Mouse (Mus musculus): ENCODE measurements around the gene Dync1li1. TPM values are rescaled to one million over a fixed set of nuclear protein-coding genes. Genes with fewer than 3 reads are reported as not detected.
A peak's percentile ranks its signal among the peaks of the same experiment; 100 is the strongest.

Gene Dync1li1
- polyA plus RNA-seq, 1 experiment from 2014 or later = 67.8 TPM

DNA sequence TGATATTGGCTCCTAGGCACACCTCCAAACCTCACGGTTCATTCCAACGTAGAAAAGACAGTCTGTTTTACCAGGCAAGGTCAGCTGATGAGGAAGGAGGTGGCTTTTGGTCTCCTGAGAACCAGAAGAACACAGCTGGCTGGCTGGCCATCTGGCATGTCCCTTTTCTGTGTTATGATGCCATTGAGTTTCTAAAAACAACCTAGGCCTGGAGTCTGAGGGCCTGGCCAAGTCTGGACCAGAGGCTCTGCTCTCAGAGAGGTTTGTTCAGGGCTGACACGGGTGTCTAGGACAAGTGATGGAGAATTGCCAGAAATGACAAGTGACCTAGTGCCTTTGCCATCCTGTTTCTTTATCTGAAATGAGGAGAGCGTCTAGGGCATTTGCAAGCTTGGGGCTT is 20.5 kb upstream of the Dync1li1 start:
- Histone ChIP-seq H3K9ac (replicated peaks; ENCODE audit: low read length) (no peak overlapping the region), H3K27me3 (ENCODE audit: control insufficient read depth, insufficient read depth, low read length) (no peaks in the 10 kb centered on the region), H3K9me3 (replicated peaks; ENCODE audit: control insufficient read depth, low read length) (no peaks in the 10 kb centered on the region), H3K4me1 (ENCODE audit: control insufficient read depth, insufficient read depth, low read length) (no peaks in the 10 kb centered on the region), H3K4me3 (ENCODE audit: low read depth, low read length) (no peak overlapping the region), H3K27ac (replicated peaks; ENCODE audit: low read depth, low read length) (no peak overlapping the region), H3K36me3 (replicated peaks; ENCODE audit: control insufficient read depth, insufficient read depth, low read depth, low read length) (no peaks in the 10 kb centered on the region), H3K4me2 (ENCODE audit: low read depth, low read length) (no peak overlapping the region)
- ATAC-seq (replicated peaks; ENCODE audit: insufficient number of reproducible peaks, low FRiP score, low TSS enrichment, low read depth) (no peak), DNase-seq (ENCODE audit: low spot score) (no peak)
- WGBS = 78% methylated on average over 4 of the region's 4 CpGs

DNA sequence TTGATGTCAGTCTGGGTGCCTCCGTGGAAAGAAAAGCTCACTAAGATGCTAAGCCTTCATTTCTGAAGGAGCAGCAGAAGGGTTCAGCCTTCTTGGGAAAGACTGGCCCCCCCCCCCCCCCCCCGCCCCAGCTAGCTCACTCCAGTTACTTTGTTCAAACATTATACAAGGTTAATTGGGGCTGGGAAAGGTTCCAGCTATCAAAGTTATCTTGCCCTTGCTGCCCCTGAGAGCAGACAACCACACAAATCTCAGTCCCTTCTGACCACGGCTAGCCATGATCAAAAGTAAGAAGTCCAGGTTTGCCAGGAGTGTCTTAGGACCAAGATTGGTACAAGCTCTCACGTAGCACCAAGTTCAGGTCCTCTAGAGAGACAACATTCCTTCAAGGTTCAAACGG is 19.6 kb upstream of the Dync1li1 start:
- H3K9ac ChIP-seq (replicated peaks; ENCODE audit: low read length) = no peak overlapping the region
- H3K4me1 ChIP-seq (ENCODE audit: control insufficient read depth, insufficient read depth, low read length) = no peaks in the 10 kb centered on the region
- ATAC-seq (replicated peaks; ENCODE audit: insufficient number of reproducible peaks, low FRiP score, low TSS enrichment, low read depth) = no peak
- no peaks in the 10 kb centered on the region for H3K9me3 ChIP-seq (replicated peaks; ENCODE audit: control insufficient read depth, low read length)
- no peak overlapping the region for H3K4me2 ChIP-seq (ENCODE audit: low read depth, low read length)
- 83% methylated on average over 5 of the region's 5 CpGs for WGBS
- no peaks in the 10 kb centered on the region for H3K27me3 ChIP-seq (ENCODE audit: control insufficient read depth, insufficient read depth, low read length)
- H3K27ac ChIP-seq (replicated peaks; ENCODE audit: low read depth, low read length) = no peak overlapping the region
- H3K36me3 ChIP-seq (replicated peaks; ENCODE audit: control insufficient read depth, insufficient read depth, low read depth, low read length) = no peaks in the 10 kb centered on the region
- no peak overlapping the region for H3K4me3 ChIP-seq (ENCODE audit: low read depth, low read length)
- no peak for DNase-seq (ENCODE audit: low spot score)

DNA sequence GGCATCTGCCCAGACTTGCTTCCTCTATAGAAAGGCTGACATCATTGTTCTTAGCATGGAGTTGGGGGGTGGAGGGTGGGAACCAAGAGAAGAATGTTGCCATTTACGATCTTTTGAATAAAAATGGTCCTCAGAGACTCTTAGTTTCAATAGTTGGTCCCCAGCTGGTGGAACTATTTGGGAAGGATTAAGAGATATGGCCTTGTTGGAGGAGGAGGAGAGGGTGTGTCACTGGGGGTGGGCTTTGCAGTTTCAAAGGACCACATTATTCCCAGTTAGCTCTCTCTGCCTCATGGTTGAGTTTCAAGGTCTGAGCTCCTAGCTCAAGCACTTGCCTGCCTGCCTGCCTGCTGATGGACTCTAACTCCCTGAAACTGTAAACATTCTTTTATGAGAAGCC is 16.6 kb upstream of the Dync1li1 start:
- Histone ChIP-seq H3K9me3 (replicated peaks; ENCODE audit: control insufficient read depth, low read length) (no peaks in the 10 kb centered on the region), H3K27me3 (ENCODE audit: control insufficient read depth, insufficient read depth, low read length) (no peaks in the 10 kb centered on the region), H3K27ac (replicated peaks; ENCODE audit: low read depth, low read length) (no peak overlapping the region), H3K4me3 (ENCODE audit: low read depth, low read length) (no peak overlapping the region), H3K36me3 (replicated peaks; ENCODE audit: control insufficient read depth, insufficient read depth, low read depth, low read length) (no peaks in the 10 kb centered on the region), H3K4me2 (ENCODE audit: low read depth, low read length) (no peak overlapping the region), H3K9ac (replicated peaks; ENCODE audit: low read length) (no peak overlapping the region), H3K4me1 (ENCODE audit: control insufficient read depth, insufficient read depth, low read length) (no peaks in the 10 kb centered on the region)
- 79% methylated on average over 1 of the region's 1 CpGs for WGBS
- DNase-seq (ENCODE audit: low spot score) (no peak), ATAC-seq (replicated peaks; ENCODE audit: insufficient number of reproducible peaks, low FRiP score, low TSS enrichment, low read depth) (no peak)

DNA sequence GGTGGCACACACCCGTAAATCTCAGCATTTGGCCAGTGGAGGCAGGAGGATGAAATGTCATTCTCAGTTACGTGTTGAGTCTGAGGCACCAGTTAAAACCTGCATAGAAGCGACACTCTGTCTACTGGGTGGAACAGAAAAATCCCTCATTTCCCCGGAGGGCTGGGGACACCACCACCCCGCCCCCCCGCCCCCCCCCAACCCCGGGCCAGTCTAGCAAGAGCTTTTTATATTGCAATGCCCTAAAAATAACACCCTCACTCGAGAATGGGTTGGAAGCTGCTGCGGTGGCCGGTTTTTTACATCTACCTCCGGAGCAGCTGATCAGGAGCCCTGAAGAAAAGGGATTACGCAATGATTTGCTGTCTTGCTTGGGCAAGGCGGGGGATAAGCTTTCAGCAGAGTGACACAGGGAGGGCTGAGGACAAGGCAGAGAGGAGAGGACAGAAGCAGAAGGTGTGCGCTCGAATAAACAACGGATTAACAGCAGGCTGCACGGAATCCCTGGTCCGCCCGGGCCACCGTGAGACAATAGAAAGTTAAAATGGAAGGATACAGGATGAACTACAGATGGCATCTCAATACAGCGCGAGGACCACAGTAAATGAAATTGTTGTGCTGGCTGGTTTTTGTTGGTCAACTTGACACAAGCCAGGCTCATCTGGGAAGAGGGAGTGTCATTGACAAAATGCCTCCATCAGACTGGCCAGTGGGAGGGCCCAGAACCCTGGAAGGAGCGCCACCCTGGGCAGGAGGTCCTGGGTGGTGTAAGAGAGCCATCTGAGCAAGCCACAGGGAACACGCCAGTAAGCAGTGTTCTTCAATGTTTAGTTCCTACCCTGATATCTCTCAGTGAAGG is 15.7 kb upstream of the Dync1li1 start:
- Histone ChIP-seq H3K4me3 (ENCODE audit: low read depth, low read length) (peak overlapping the region; percentile 26), H3K27me3 (ENCODE audit: control insufficient read depth, insufficient read depth, low read length) (no peaks in the 10 kb centered on the region), H3K27ac (replicated peaks; ENCODE audit: low read depth, low read length) (no peak overlapping the region), H3K4me2 (ENCODE audit: low read depth, low read length) (peak overlapping the region; percentile 61), H3K9ac (replicated peaks; ENCODE audit: low read length) (peak overlapping the region; percentile 56), H3K36me3 (replicated peaks; ENCODE audit: control insufficient read depth, insufficient read depth, low read depth, low read length) (no peaks in the 10 kb centered on the region), H3K9me3 (replicated peaks; ENCODE audit: control insufficient read depth, low read length) (no peaks in the 10 kb centered on the region), H3K4me1 (ENCODE audit: control insufficient read depth, insufficient read depth, low read length) (no peaks in the 10 kb centered on the region)
- WGBS = 5% methylated on average over 24 of the region's 24 CpGs
- ATAC-seq (replicated peaks; ENCODE audit: insufficient number of reproducible peaks, low FRiP score, low TSS enrichment, low read depth) (0 out of 2 replicates have a peak, but pooled peaks have one; percentile 44), DNase-seq (ENCODE audit: low spot score) (peak; percentile 47)

DNA sequence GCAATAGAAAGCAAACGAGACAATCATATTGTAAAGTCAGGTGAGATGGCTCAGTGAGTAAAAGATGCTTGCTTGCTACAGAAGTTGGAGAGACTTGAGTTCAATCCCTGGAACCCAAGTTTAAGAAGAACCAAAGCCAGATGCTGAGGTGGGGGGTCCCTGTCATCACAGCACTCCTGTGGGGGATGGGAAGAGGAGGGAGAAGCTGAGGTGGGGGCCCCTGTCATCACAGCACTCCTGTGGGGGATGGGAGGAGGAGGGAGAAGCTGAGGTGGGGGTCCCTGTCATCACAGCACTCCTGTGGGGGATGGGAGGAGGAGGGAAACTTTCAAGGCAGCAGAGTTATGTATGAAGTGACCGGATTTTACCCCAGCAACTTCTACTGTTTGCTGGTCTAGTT is 15.0 kb upstream of the Dync1li1 start:
- no peaks in the 10 kb centered on the region for H3K9me3 ChIP-seq (replicated peaks; ENCODE audit: control insufficient read depth, low read length)
- no peak for DNase-seq (ENCODE audit: low spot score)
- H3K4me3 ChIP-seq (ENCODE audit: low read depth, low read length) = no peak overlapping the region
- no peaks in the 10 kb centered on the region for H3K36me3 ChIP-seq (replicated peaks; ENCODE audit: control insufficient read depth, insufficient read depth, low read depth, low read length)
- H3K4me2 ChIP-seq (ENCODE audit: low read depth, low read length) = no peak overlapping the region
- no peaks in the 10 kb centered on the region for H3K4me1 ChIP-seq (ENCODE audit: control insufficient read depth, insufficient read depth, low read length)
- ATAC-seq (replicated peaks; ENCODE audit: insufficient number of reproducible peaks, low FRiP score, low TSS enrichment, low read depth) = no peak
- no peak overlapping the region for H3K27ac ChIP-seq (replicated peaks; ENCODE audit: low read depth, low read length)
- 56% methylated on average over 2 of the region's 2 CpGs for WGBS
- no peaks in the 10 kb centered on the region for H3K27me3 ChIP-seq (ENCODE audit: control insufficient read depth, insufficient read depth, low read length)
- no peak overlapping the region for H3K9ac ChIP-seq (replicated peaks; ENCODE audit: low read length)

DNA sequence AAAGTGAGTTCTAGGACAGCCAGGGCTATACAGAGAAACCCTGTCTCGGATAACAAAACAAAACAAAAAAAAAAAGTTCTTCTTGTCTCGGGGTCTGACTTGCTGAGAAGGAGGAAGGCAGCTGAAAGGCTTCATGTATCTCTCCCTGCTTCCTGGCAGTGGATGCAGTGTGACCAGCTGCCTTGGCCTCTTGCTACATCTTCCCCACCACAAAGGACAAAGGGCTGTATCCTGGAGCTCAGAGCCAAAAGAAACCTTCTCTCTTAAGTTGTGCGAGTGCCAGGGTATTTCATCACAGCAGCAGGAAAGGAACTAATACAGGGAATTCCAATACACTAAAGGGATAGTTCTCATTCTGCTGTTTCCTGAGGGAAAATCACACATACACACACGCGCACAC is 10.0 kb upstream of the Dync1li1 start:
- Histone ChIP-seq H3K27ac (replicated peaks; ENCODE audit: low read depth, low read length) (no peak overlapping the region), H3K4me3 (ENCODE audit: low read depth, low read length) (no peak overlapping the region), H3K4me2 (ENCODE audit: low read depth, low read length) (no peak overlapping the region), H3K4me1 (ENCODE audit: control insufficient read depth, insufficient read depth, low read length) (no peaks in the 10 kb centered on the region), H3K9ac (replicated peaks; ENCODE audit: low read length) (no peak overlapping the region), H3K36me3 (replicated peaks; ENCODE audit: control insufficient read depth, insufficient read depth, low read depth, low read length) (no peaks in the 10 kb centered on the region), H3K9me3 (replicated peaks; ENCODE audit: control insufficient read depth, low read length) (no peaks in the 10 kb centered on the region), H3K27me3 (ENCODE audit: control insufficient read depth, insufficient read depth, low read length) (no peaks in the 10 kb centered on the region)
- ATAC-seq (replicated peaks; ENCODE audit: insufficient number of reproducible peaks, low FRiP score, low TSS enrichment, low read depth) (no peak), DNase-seq (ENCODE audit: low spot score) (no peak)
- WGBS = 85% methylated on average over 5 of the region's 5 CpGs

DNA sequence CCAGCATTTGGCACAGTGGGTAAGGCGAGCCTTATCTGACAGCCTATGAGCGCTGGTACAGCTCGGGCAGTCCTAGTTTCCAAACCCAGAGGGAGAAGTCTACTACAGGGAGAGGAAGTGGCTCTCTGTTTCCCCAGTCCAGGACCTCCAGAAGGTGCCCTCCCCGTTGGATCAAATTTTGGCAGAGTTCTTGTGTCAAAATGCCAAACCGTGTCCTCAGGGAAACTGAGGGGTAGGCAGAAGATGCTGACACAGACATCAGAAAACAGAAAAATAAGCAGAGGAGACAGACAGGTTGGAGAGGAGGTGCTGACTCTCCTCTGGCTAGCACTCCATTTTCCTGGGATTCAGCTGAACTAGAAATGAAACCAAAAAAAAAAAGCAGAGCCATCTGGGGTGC is 8.6 kb upstream of the Dync1li1 start:
- Histone ChIP-seq H3K27ac (replicated peaks; ENCODE audit: low read depth, low read length) (no peak overlapping the region), H3K4me2 (ENCODE audit: low read depth, low read length) (no peak overlapping the region), H3K4me3 (ENCODE audit: low read depth, low read length) (no peak overlapping the region), H3K4me1 (ENCODE audit: control insufficient read depth, insufficient read depth, low read length) (no peaks in the 10 kb centered on the region), H3K27me3 (ENCODE audit: control insufficient read depth, insufficient read depth, low read length) (no peaks in the 10 kb centered on the region), H3K9me3 (replicated peaks; ENCODE audit: control insufficient read depth, low read length) (no peaks in the 10 kb centered on the region), H3K9ac (replicated peaks; ENCODE audit: low read length) (no peak overlapping the region), H3K36me3 (replicated peaks; ENCODE audit: control insufficient read depth, insufficient read depth, low read depth, low read length) (no peaks in the 10 kb centered on the region)
- WGBS = 80% methylated on average over 5 of the region's 5 CpGs
- no peak for ATAC-seq (replicated peaks; ENCODE audit: insufficient number of reproducible peaks, low FRiP score, low TSS enrichment, low read depth)
- DNase-seq (ENCODE audit: low spot score) = no peak

DNA sequence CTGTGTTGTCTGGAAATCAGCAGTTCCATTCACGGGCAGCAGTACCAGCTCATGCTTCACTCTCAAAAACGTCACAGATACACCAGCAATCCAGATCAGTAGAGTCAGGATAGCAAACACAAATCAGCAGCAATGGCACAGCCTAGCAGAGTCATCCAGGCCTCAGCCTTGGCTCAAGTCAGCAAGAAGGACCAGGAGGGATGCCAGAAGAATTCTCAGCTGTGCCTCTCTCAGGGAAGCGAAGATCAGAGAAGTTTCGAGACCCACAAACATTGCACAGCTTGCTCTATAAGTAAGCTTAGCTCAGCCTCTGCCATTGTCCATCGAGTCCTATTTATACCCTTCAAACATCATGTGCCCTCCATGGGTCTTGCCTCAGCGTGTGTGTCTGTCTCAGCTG is 8.1 kb upstream of the Dync1li1 start:
- H3K9me3 ChIP-seq (replicated peaks; ENCODE audit: control insufficient read depth, low read length) = no peaks in the 10 kb centered on the region
- no peak overlapping the region for H3K4me2 ChIP-seq (ENCODE audit: low read depth, low read length)
- H3K27me3 ChIP-seq (ENCODE audit: control insufficient read depth, insufficient read depth, low read length) = no peaks in the 10 kb centered on the region
- H3K9ac ChIP-seq (replicated peaks; ENCODE audit: low read length) = no peak overlapping the region
- DNase-seq (ENCODE audit: low spot score) = no peak
- no peaks in the 10 kb centered on the region for H3K36me3 ChIP-seq (replicated peaks; ENCODE audit: control insufficient read depth, insufficient read depth, low read depth, low read length)
- no peak for ATAC-seq (replicated peaks; ENCODE audit: insufficient number of reproducible peaks, low FRiP score, low TSS enrichment, low read depth)
- no peak overlapping the region for H3K4me3 ChIP-seq (ENCODE audit: low read depth, low read length)
- H3K27ac ChIP-seq (replicated peaks; ENCODE audit: low read depth, low read length) = no peak overlapping the region
- WGBS = 77% methylated on average over 6 of the region's 6 CpGs
- no peaks in the 10 kb centered on the region for H3K4me1 ChIP-seq (ENCODE audit: control insufficient read depth, insufficient read depth, low read length)

Measured in embryonic facial prominence, embryonic 11.5 days (tissue).